Mouse (Mus musculus) hindbrain, embryonic 12.5 days (tissue): Measurements from ENCODE around the gene Tecpr1. TPM values are rescaled to one million over a fixed set of nuclear protein-coding genes. Genes with fewer than 3 reads are reported as not detected.

Experiments used
- ATAC-seq: fragments of 200-750 bp; cut with Nextera tagmentation; 2 replicates; pipeline ENCODE4 v1.8.0; 2017; ENCODE audit warnings: moderate TSS enrichment; ENCODE audit not compliant: low FRiP score
- H3K27ac ChIP-seq: fragments of 300-500 bp; sonication (generic); 2 replicates; pipeline ENCODE4 v1.5.1; 2016; ENCODE audit warnings: mild to moderate bottlenecking
- H3K27me3 ChIP-seq: fragments of 300-500 bp; sonication (generic); 2 replicates; pipeline ENCODE4 v1.6.1; 2016; ENCODE audit warnings: mild to moderate bottlenecking
- H3K36me3 ChIP-seq: fragments of 300-500 bp; sonication (generic); 2 replicates; pipeline ENCODE4 v1.6.1; 2016; ENCODE audit warnings: mild to moderate bottlenecking
- H3K4me1 ChIP-seq: fragments of 300-500 bp; sonication (generic); 2 replicates; pipeline ENCODE4 v1.6.1; 2016
- H3K4me2 ChIP-seq: fragments of 300-500 bp; sonication (generic); replicated peaks from 2 replicates; pipeline ENCODE4 v1.6.1; 2016; ENCODE audit warnings: mild to moderate bottlenecking
- H3K4me3 ChIP-seq: fragments of 300-500 bp; sonication (generic); 2 replicates; pipeline ENCODE4 v1.5.1; 2016; ENCODE audit warnings: mild to moderate bottlenecking
- H3K9ac ChIP-seq: fragments of 300-500 bp; sonication (generic); 2 replicates; pipeline ENCODE4 v1.6.1; 2016; ENCODE audit warnings: mild to moderate bottlenecking, moderate library complexity
- H3K9me3 ChIP-seq: fragments of 300-500 bp; sonication (generic); replicated peaks from 2 replicates; pipeline ENCODE4 v1.6.1; 2016; ENCODE audit warnings: mild to moderate bottlenecking
- WGBS: fragments of 180-500 bp; shearing (Covaris S2); methylation state at CpG from one replicate; pipeline ENCODE4 v1.1.7; 2016; 5-methylcytosine and 5-hydroxymethylcytosine counted together
- polyA plus RNA-seq: library from polyadenylated mRNA; unstranded; fragments of >200 nt; fragmentation: Nextera tagmentation; extraction: Ambion mirVana; gene quantifications from 2 replicates; pipeline ENCODE4 v1.2.1, GENCODE M21; 2016

Gene Tecpr1
- polyA plus RNA-seq, 1 experiment from 2014 or later = 36.6 TPM

DNA sequence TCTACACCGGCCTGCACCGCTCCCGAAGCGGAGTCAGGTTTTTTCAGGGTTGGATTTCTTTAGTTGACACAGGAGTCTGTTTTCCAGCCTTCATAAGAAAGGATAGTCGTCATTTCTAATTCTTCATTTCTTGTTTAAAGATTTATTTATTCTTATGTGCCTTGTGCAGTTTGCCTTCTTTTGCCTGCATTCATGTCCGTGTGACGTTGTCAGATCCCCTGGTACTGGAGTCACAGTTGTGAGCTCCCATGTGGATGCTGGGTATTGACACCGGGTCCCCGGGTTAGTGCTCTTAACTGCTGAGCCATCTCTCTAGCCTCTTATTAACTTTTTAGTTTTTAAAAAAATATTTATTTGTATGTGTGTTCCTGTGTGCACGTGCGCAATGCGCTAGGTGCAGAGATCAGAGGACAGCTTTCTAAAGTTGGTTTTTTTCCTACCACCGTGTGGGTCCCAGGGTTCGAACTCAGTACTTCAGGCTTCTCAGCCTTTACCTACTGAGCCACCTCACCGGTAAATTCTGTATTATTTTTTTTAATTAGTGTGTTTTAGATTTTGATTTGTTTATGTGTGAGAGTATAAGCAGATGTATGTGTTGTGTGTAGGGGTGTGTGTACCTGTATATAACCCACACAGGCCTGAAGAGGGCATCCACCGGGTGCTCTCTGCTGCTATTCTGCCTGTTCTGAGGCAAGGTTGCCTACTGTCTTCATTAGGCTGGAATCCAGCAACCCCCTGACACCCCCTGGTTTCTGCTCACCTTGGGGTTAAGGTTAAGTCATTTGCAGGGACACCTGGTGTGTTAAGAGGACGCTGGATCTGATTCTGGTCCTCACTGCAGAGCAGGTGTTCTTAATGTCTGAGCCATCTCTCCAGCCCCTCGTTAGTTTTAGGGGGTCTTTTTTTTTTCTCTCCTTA is 743 bp upstream of the Tecpr1 start:
- no peaks in the 10 kb centered on the region for H3K36me3 ChIP-seq
- ATAC-seq = peak; percentile 46; the same call in 1 of the 2 replicates
- H3K9me3 ChIP-seq = no peaks in the 10 kb centered on the region
- H3K4me2 ChIP-seq = peak overlapping the region; percentile 81
- H3K27me3 ChIP-seq = no peaks in the 10 kb centered on the region
- peaks cover 20% of the 10 kb centered on the region for H3K4me1 ChIP-seq
- peak overlapping the region; percentile 73 for H3K27ac ChIP-seq
- peak overlapping the region; percentile 76 for H3K9ac ChIP-seq
- 24% methylated on average over 18 of the region's 18 CpGs for WGBS
- peak overlapping the region; percentile 77 for H3K4me3 ChIP-seq

DNA sequence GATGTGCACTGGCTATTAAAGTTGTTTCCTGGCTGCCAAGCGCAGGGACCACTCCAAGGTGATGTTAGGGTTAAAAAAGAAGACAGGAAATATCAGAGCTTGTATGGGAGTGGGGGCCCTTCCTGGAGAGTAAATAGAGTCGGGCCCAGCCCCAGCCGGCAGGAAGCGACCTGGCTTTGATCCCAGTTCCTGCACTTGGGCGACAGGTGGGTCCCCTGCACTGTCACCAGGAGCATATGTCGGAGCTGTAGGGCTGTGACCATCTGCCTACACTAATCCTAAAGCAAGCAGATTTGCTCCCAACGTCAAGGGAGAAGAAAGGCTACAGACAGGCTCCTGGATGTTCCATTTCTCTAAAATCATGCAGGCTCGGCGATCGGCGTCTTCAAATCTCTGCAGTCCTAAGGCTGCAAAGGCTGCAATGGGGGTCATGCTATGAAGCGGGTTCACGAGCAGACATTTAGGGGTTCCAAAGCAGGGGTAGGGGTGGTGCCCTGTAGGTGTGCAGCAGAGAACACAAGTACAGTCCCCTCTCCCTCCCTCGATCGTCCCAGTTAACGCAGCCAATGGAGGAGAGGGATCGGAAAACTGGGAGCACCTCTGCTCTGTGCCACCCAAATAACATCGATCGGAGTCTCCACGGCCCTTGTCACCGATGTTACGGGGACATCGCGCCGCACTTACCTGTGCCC is 458 bp downstream of the Tecpr1 start:
- Histone ChIP-seq H3K9ac (peak overlapping the region; percentile 83), H3K4me1 (peaks cover 20% of the 10 kb centered on the region), H3K27ac (peak overlapping the region; percentile 26), H3K36me3 (0 out of 2 replicates have a peak, but pooled peaks cover 3% of the 10 kb centered on the region), H3K9me3 (no peaks in the 10 kb centered on the region), H3K4me2 (peak overlapping the region; percentile 81), H3K4me3 (peak overlapping the region; percentile 77), H3K27me3 (no peaks in the 10 kb centered on the region)
- peak; percentile 81 for ATAC-seq
- 4% methylated on average over 25 of the region's 25 CpGs for WGBS

- Histone ChIP-seq H3K4me1 (peaks cover 20% of the 10 kb centered on the region), H3K9me3 (no peaks in the 10 kb centered on the region), H3K36me3 (peaks cover 9% of the 10 kb centered on the region; the same call in 1 of the 2 replicates), H3K27ac (no peak overlapping the region), H3K4me2 (no peak overlapping the region), H3K9ac (no peak overlapping the region), H3K4me3 (no peak overlapping the region), H3K27me3 (no peaks in the 10 kb centered on the region)
- 74% methylated on average over 4 of the region's 4 CpGs for WGBS
- ATAC-seq = no peak
Measured at GRCm38 (mm10) chr5:144221305-144221704, 2.1 kb downstream of the Tecpr1 start.

- no peak overlapping the region for H3K4me3 ChIP-seq
- no peaks in the 10 kb centered on the region for H3K9me3 ChIP-seq
- no peak for ATAC-seq
- no peak overlapping the region for H3K4me2 ChIP-seq
- WGBS = 88% methylated on average over 5 of the region's 5 CpGs
- H3K27ac ChIP-seq = no peak overlapping the region
- H3K9ac ChIP-seq = no peak overlapping the region
- H3K4me1 ChIP-seq = peaks cover 20% of the 10 kb centered on the region
- peaks cover 12% of the 10 kb centered on the region; the same call in 1 of the 2 replicates for H3K36me3 ChIP-seq
- no peaks in the 10 kb centered on the region for H3K27me3 ChIP-seq
Measured at GRCm38 (mm10) chr5:144219936-144220335, 3.5 kb downstream of the Tecpr1 start.

- no peaks in the 10 kb centered on the region for H3K27me3 ChIP-seq
- no peak overlapping the region for H3K9ac ChIP-seq
- no peak for ATAC-seq
- H3K27ac ChIP-seq = no peak overlapping the region
- peaks cover 15% of the 10 kb centered on the region; the same call in 1 of the 2 replicates for H3K36me3 ChIP-seq
- WGBS = 71% methylated on average over 12 of the region's 12 CpGs
- peaks cover 18% of the 10 kb centered on the region for H3K4me1 ChIP-seq
- no peak overlapping the region for H3K4me3 ChIP-seq
- H3K4me2 ChIP-seq = no peak overlapping the region
- H3K9me3 ChIP-seq = no peaks in the 10 kb centered on the region
Measured at GRCm38 (mm10) chr5:144219306-144219705, 4.1 kb downstream of the Tecpr1 start.

- H3K9me3 ChIP-seq = no peaks in the 10 kb centered on the region
- ATAC-seq = no peak
- no peak overlapping the region for H3K4me3 ChIP-seq
- no peak overlapping the region for H3K27ac ChIP-seq
- H3K4me1 ChIP-seq = peaks cover 14% of the 10 kb centered on the region
- H3K27me3 ChIP-seq = no peaks in the 10 kb centered on the region
- WGBS = 95% methylated on average over 7 of the region's 7 CpGs
- H3K36me3 ChIP-seq = peaks cover 26% of the 10 kb centered on the region
- H3K4me2 ChIP-seq = no peak overlapping the region
- no peak overlapping the region for H3K9ac ChIP-seq
Measured at GRCm38 (mm10) chr5:144218061-144218460, 5.4 kb downstream of the Tecpr1 start.

DNA sequence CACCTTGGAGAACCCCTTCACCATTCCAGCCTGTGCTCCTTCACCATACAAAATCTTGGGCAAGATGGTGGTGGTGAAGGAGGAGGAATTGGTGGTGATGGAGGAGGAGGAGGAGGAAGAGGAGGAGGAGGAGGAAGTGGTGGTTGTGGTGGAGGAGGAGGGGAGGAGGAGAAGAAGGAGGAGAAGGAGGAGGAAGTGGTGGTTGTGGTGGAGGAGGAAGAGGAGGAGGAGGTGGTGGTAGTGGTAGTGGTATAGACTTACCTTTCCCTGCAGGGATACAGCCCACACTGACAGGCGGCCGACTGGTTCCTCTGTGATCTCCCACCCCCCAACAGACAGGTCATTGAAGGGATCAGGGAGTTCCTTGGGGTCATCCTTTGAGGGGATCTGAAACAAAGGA is 7.4 kb downstream of the Tecpr1 start:
- Histone ChIP-seq H3K4me3 (no peak overlapping the region), H3K4me2 (no peak overlapping the region), H3K4me1 (no peaks in the 10 kb centered on the region), H3K9ac (no peak overlapping the region), H3K9me3 (no peaks in the 10 kb centered on the region), H3K27me3 (no peaks in the 10 kb centered on the region), H3K36me3 (peaks cover 43% of the 10 kb centered on the region), H3K27ac (no peak overlapping the region)
- no peak for ATAC-seq
- WGBS = 85% methylated on average over 2 of the region's 2 CpGs

GRCm38 (mm10) chr5:144214453-144214852 is 9.0 kb downstream of the Tecpr1 start:
- no peaks in the 10 kb centered on the region for H3K27me3 ChIP-seq
- no peak for ATAC-seq
- no peaks in the 10 kb centered on the region for H3K4me1 ChIP-seq
- H3K4me3 ChIP-seq = no peak overlapping the region
- no peak overlapping the region for H3K4me2 ChIP-seq
- peaks cover 58% of the 10 kb centered on the region for H3K36me3 ChIP-seq
- WGBS = 26% methylated on average over 7 of the region's 7 CpGs
- H3K9ac ChIP-seq = no peak overlapping the region
- H3K27ac ChIP-seq = no peak overlapping the region
- no peaks in the 10 kb centered on the region for H3K9me3 ChIP-seq

DNA sequence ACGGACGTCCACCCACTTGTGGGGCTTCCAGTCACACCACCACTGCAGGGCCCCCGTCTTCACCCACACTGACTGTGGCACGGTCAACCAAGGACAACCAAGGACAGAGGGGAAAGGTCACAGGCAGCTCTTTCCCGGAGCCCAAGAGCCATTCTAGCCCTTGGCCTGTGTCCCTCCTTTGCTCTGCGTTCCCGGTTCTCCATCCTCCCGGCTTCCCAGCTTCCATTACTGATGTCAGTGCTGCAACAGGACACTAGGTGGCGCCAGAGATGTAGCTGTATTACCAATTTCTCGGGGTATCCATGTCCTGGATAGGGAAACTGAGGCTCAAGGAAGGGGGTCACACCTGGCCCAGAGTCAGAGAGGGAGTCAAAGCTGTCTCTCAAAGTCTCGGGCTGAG is 15.9 kb downstream of the Tecpr1 start:
- Histone ChIP-seq H3K4me2 (no peak overlapping the region), H3K27ac (no peak overlapping the region), H3K9me3 (0 out of 2 replicates have a peak, but pooled peaks cover 4% of the 10 kb centered on the region), H3K9ac (no peak overlapping the region), H3K4me1 (no peaks in the 10 kb centered on the region), H3K36me3 (peaks cover 85% of the 10 kb centered on the region), H3K27me3 (no peaks in the 10 kb centered on the region), H3K4me3 (no peak overlapping the region)
- peak; percentile 33; the same call in 1 of the 2 replicates for ATAC-seq
- 49% methylated on average over 11 of the region's 11 CpGs for WGBS

GRCm38 (mm10) chr5:144206069-144206468 is 17.3 kb downstream of the Tecpr1 start:
- no peaks in the 10 kb centered on the region for H3K4me1 ChIP-seq
- no peak overlapping the region for H3K4me3 ChIP-seq
- WGBS = 94% methylated on average over 15 of the region's 15 CpGs
- no peaks in the 10 kb centered on the region for H3K27me3 ChIP-seq
- no peak for ATAC-seq
- no peak overlapping the region for H3K9ac ChIP-seq
- no peak overlapping the region for H3K4me2 ChIP-seq
- no peak overlapping the region for H3K27ac ChIP-seq
- H3K9me3 ChIP-seq = 0 out of 2 replicates have a peak, but pooled peaks cover 9% of the 10 kb centered on the region
- H3K36me3 ChIP-seq = peaks cover 83% of the 10 kb centered on the region

- H3K4me1 ChIP-seq = no peaks in the 10 kb centered on the region
- ATAC-seq = no peak
- no peak overlapping the region for H3K4me2 ChIP-seq
- H3K9me3 ChIP-seq = 0 out of 2 replicates have a peak, but pooled peaks cover 9% of the 10 kb centered on the region
- no peak overlapping the region for H3K4me3 ChIP-seq
- H3K9ac ChIP-seq = no peak overlapping the region
- peaks cover 81% of the 10 kb centered on the region for H3K36me3 ChIP-seq
- 72% methylated on average over 10 of the region's 10 CpGs for WGBS
- H3K27me3 ChIP-seq = no peaks in the 10 kb centered on the region
- H3K27ac ChIP-seq = no peak overlapping the region
Measured at GRCm38 (mm10) chr5:144204911-144205310, 18.5 kb downstream of the Tecpr1 start.

DNA sequence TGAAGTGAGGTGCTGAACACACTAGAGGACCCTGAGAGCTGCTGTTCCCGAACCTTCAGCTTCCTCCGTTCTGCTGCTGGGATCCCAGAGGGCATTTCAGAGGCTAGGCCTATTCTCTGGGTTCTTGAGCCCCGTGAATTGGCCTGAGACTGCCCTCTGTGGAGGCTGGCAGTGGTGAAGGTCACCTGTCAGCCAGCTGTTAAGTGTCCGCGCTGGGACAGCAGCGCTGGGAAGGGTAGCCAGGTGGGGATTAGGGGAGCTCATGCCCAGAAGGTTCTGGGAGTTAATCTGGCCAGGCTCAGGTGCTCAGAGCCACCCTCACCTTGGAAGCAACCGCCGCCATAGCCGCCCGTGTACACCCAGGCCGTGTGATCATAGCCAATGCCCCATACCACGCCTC is 19.1 kb downstream of the Tecpr1 start:
- Histone ChIP-seq H3K27ac (no peak overlapping the region), H3K27me3 (no peaks in the 10 kb centered on the region), H3K4me3 (no peak overlapping the region), H3K9ac (no peak overlapping the region), H3K4me1 (no peaks in the 10 kb centered on the region), H3K36me3 (peaks cover 78% of the 10 kb centered on the region), H3K4me2 (no peak overlapping the region), H3K9me3 (0 out of 2 replicates have a peak, but pooled peaks cover 9% of the 10 kb centered on the region)
- WGBS = 93% methylated on average over 12 of the region's 12 CpGs
- no peak for ATAC-seq
